18 mouse cellular contexts compared by ENCODE assay signal in genomic region chr15:79928736-79929135, GRCm38 (mm10). TPM values are rescaled to one million over a fixed set of nuclear protein-coding genes. Genes with fewer than 3 reads are reported as not detected.
DNase-seq lines count a peak whose midpoint lies in the region; ATAC-seq and TF ChIP-seq lines count a peak whose summit lies in the region.
"Had no signal": no experiment of that assay in that cellular context is flagged by ENCODE, and none has a peak within 500 bp of the region (broad histone marks: within the 10 kb centered on the region; RNA-seq: fewer than 3 reads in every experiment).

No protein-coding gene starts in this region.

- TF ChIP-seq EP300 in stomach, postnatal 0 days (optimal IDR thresholded peaks at IDR 0.05): no peak

- peak overlapping the region; percentile 78 for H3K4me3 ChIP-seq in gastrocnemius, adult 2 months
- no peak overlapping the region for H3K4me3 ChIP-seq in thymus, adult 2 months (ENCODE audit: control insufficient read depth, insufficient read depth, low read length)
- no peak overlapping the region for H3K4me3 ChIP-seq in stomach, postnatal 0 days (ENCODE audit: low read depth, low read length)
- H3K4me3 ChIP-seq in hindbrain, embryonic 10.5 days: no peak overlapping the region
- H3K4me3 ChIP-seq: neural tube, embryonic 12.5 days had no signal

- intact Hi-C loops in gastrocnemius, adult 2 months (cut with DNase I): loop anchor here (5.0 kb wide), 1 partner anchor 96 kb away; the partner anchor contains the start of genes Cbx6 and Npcd

- H3K4me2 ChIP-seq in stomach, postnatal 0 days (replicated peaks; ENCODE audit: low read depth): no peak overlapping the region

- WGBS in thymus, adult 2 months: 96% methylated on average over 2 of the region's 2 CpGs
- 81% methylated on average over 2 of the region's 2 CpGs for WGBS in stomach, postnatal 0 days
- 85% methylated on average over 2 of the region's 2 CpGs for WGBS in hindbrain, embryonic 10.5 days

- ATAC-seq in stomach, postnatal 0 days (ENCODE audit: low FRiP score, low TSS enrichment): no peak
- ATAC-seq: intestine, postnatal 0 days had no signal

- peaks cover 40% of the 10 kb centered on the region for H3K4me1 ChIP-seq in thymus, adult 2 months (replicated peaks; ENCODE audit: control insufficient read depth, insufficient read depth, low read length)
- H3K4me1 ChIP-seq in stomach, postnatal 0 days (replicated peaks; ENCODE audit: control insufficient read depth, insufficient read depth): peaks cover 7% of the 10 kb centered on the region
- H3K4me1 ChIP-seq in hindbrain, embryonic 10.5 days (replicated peaks): peaks cover 46% of the 10 kb centered on the region

- DNase-seq in gastrocnemius, adult 2 months: no peak
- no peak for DNase-seq in gastrocnemius, postnatal 25 days
- peak; percentile 6 for DNase-seq in kidney, postnatal 10 days
- DNase-seq in kidney, adult 18-20 months: no peak
- no peak for DNase-seq in thymus, adult 2 months
- no peak for DNase-seq in thymus, postnatal 25 days
- no peak for DNase-seq in stomach, postnatal 0 days (ENCODE audit: low spot score)
- no peak for DNase-seq in hindbrain, embryonic 10.5 days (ENCODE audit: low spot score)
- DNase-seq: B cell, adult 2 months; cerebellum, adult 18-20 months; forebrain, postnatal 0 days; kidney, postnatal 4 days; lung, postnatal 4 days; retina, postnatal 1 day had no signal

- no peaks in the 10 kb centered on the region for H3K36me3 ChIP-seq in thymus, adult 2 months (ENCODE audit: control insufficient read depth, insufficient read depth, low read length)
- H3K36me3 ChIP-seq in stomach, postnatal 0 days (ENCODE audit: control insufficient read depth, insufficient read depth, low read length): no peaks in the 10 kb centered on the region
- no peaks in the 10 kb centered on the region for H3K36me3 ChIP-seq in hindbrain, embryonic 10.5 days
- H3K36me3 ChIP-seq: hindbrain, embryonic 12.5 days; limb, embryonic 13.5 days; neural tube, embryonic 12.5 days had no signal

- H3K9ac ChIP-seq in stomach, postnatal 0 days (ENCODE audit: low read length): no peak overlapping the region
- H3K9ac ChIP-seq: neural tube, embryonic 12.5 days had no signal

- peaks cover 5% of the 10 kb centered on the region; the same call in 1 of the 2 replicates for H3K27me3 ChIP-seq in thymus, adult 2 months (ENCODE audit: control insufficient read depth, insufficient read depth, low read length)
- no peaks in the 10 kb centered on the region for H3K27me3 ChIP-seq in stomach, postnatal 0 days (ENCODE audit: control insufficient read depth, insufficient read depth, low read length)
- peaks cover 55% of the 10 kb centered on the region for H3K27me3 ChIP-seq in hindbrain, embryonic 10.5 days (ENCODE audit: insufficient read depth, poor library complexity, severe bottlenecking)

- peak overlapping the region; percentile 97 for H3K27ac ChIP-seq in gastrocnemius, adult 2 months
- peak overlapping the region; percentile 86 for H3K27ac ChIP-seq in thymus, adult 2 months (ENCODE audit: control insufficient read depth, insufficient read depth, low read length)
- H3K27ac ChIP-seq in stomach, postnatal 0 days (replicated peaks): 0 out of 2 replicates have a peak overlapping the region, but pooled peaks have one; percentile 88
- no peak overlapping the region for H3K27ac ChIP-seq in hindbrain, embryonic 10.5 days
- H3K27ac ChIP-seq: limb, embryonic 13.5 days; neural tube, embryonic 12.5 days had no signal

- H3K9me3 ChIP-seq in stomach, postnatal 0 days (ENCODE audit: control insufficient read depth, low read length): no peaks in the 10 kb centered on the region
- no peaks in the 10 kb centered on the region for H3K9me3 ChIP-seq in hindbrain, embryonic 10.5 days
- H3K9me3 ChIP-seq: hindbrain, embryonic 12.5 days; limb, embryonic 13.5 days; neural tube, embryonic 12.5 days had no signal

- TF ChIP-seq CTCF in gastrocnemius, adult 2 months (IDR thresholded peaks at IDR 0.05): no peak
- TF ChIP-seq CTCF in thymus, adult 2 months (IDR thresholded peaks at IDR 0.05; ENCODE audit: borderline replicate concordance, control insufficient read depth, extremely low read depth, insufficient read depth, low read length, poor library complexity): no peak
- TF ChIP-seq CTCF in stomach, postnatal 0 days (IDR thresholded peaks at IDR 0.05; ENCODE audit: low read depth): no peak

- no peak for TF ChIP-seq POLR2A in thymus, adult 2 months (IDR thresholded peaks at IDR 0.05; ENCODE audit: control insufficient read depth, extremely low read depth, insufficient read depth, low read length, poor library complexity)

RNA-seq across cellular contexts. Expression of gene Apobec3, which starts 37.3 kb away (rescaled TPM):
- 1 to 10 TPM; 2.4 to 2.6 TPM for total RNA-seq in gastrocnemius, adult 2 months (2021)
- total RNA-seq in gastrocnemius, postnatal 25 days (2021): 1 to 10 TPM; 2.3 to 4.0 TPM
- 92.3 and 98.5 TPM in 2 replicates for polyA plus RNA-seq in thymus, adult 2 months (2012; rRNA removed)
- 18.2 and 18.5 TPM in 2 replicates for polyA plus RNA-seq in stomach, postnatal 0 days (2015; fragmentation: Nextera tagmentation; extraction: Ambion mirVana)
- polyA plus RNA-seq in hindbrain, embryonic 10.5 days (2016; fragmentation: Nextera tagmentation; extraction: Ambion mirVana): 6.9 and 9.0 TPM in 2 replicates

RNA-seq across cellular contexts. Expression of gene Cbx7, which starts 42.2 kb away (rescaled TPM):
- total RNA-seq in gastrocnemius, adult 2 months (2021): 10 to 100 TPM; 18.9 to 19.6 TPM
- total RNA-seq in gastrocnemius, postnatal 25 days (2021): 10 to 100 TPM in 1 of 2 experiments, 1 to 10 TPM in 1; 8.6 to 11.1 TPM
- polyA plus RNA-seq in thymus, adult 2 months (2012; rRNA removed): 61.9 and 72.6 TPM in 2 replicates
- polyA plus RNA-seq in stomach, postnatal 0 days (2015; fragmentation: Nextera tagmentation; extraction: Ambion mirVana): 4.8 and 5.5 TPM in 2 replicates
- polyA plus RNA-seq in hindbrain, embryonic 10.5 days (2016; fragmentation: Nextera tagmentation; extraction: Ambion mirVana): 2.4 and 2.9 TPM in 2 replicates
